Mouse (Mus musculus): ENCODE data around the gene Spsb1.

GRCm38 (mm10) chr4:149930755-149931154, 24.1 kb downstream of the Spsb1 start:
- TF ChIP-seq MAX (IDR thresholded peaks at IDR 0.05; ENCODE audit: low read length) (no peak), SIN3A (IDR thresholded peaks at IDR 0.05; ENCODE audit: low read length) (no peak)
